Mouse (Mus musculus): ENCODE results near the gene Eng. TPM values are rescaled to one million over a fixed set of nuclear protein-coding genes. Genes with fewer than 3 reads are reported as not detected.

Eng gene
- polyA plus RNA-seq, 1 experiment from 2014 or later, result 59.5 TPM

DNA sequence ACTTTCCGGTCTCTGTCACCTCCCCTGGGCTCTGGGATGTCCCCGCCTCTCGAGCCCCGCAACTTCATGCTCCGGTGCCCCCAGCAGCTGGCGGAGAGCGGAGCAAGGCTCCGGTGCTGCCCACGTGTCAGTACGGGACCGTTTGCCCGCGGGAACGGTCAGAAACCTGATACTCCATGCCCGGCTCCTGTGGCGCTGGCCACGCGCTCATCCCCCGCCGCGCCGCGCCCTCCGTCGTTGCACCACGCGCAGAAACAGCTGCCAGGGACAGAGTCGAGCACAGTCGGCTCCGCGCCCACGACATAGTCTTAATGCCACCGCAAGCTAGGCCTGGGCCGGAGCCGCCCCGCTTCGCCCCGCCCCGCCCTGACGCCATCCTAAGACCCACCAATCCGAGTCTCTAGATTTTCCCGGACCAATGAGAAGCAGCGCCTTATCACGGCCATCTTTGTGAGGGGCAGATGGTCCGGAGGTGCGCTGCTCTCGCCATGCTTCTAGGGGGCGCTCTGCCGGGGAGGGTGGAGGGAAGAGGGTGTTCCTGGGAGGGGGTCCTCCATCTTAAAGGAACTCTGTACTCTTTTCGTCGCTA is 47.5 kb downstream of the Eng start:
- H3K4me3 ChIP-seq (ENCODE audit: low read depth, low read length), result peak overlapping the region; percentile 80
- H3K9me3 ChIP-seq (ENCODE audit: control insufficient read depth, low read length), result no peaks in the 10 kb centered on the region
- H3K4me1 ChIP-seq (replicated peaks; ENCODE audit: control insufficient read depth, insufficient read depth, low read length), result peaks cover 15% of the 10 kb centered on the region
- DNase-seq (ENCODE audit: low spot score) (peak; percentile 96), ATAC-seq (replicated peaks; ENCODE audit: low FRiP score, low TSS enrichment, low read depth) (peak; percentile 97)
- peak overlapping the region; percentile 70 for H3K4me2 ChIP-seq (ENCODE audit: low read length)
- under 1% methylated on average over 51 of the region's 51 CpGs for WGBS
- no peaks in the 10 kb centered on the region for H3K27me3 ChIP-seq (replicated peaks; ENCODE audit: control insufficient read depth, insufficient read depth, low read length)
- peak overlapping the region; percentile 81 for H3K9ac ChIP-seq (ENCODE audit: low read length)
- H3K36me3 ChIP-seq (ENCODE audit: control insufficient read depth, insufficient read depth, low read length), result no peaks in the 10 kb centered on the region; the same call in 1 of the 2 replicates
- H3K27ac ChIP-seq (ENCODE audit: low read depth), result peak overlapping the region; percentile 64

DNA sequence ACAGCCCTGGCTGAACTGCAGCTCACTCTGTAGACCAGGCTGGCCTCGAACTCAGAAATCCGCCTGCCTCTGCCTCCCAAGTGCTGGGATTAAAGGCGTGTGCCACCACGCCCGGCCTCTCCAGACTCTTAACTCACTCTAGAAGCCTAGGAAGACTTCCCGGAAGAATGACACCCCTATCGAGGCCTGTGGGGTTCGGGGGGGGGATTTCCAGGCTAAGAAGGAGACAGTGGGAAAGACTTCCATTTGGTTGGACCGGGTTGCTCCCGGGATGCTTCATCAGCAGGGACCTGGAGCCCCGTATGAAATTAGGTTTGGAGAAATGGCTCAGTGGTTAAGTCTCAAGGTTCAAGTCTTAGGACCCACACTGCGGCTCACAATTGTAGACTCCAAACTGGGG is 48.3 kb downstream of the Eng start:
- H3K9ac ChIP-seq (ENCODE audit: low read length), result no peak overlapping the region; the same call in 1 of the 2 replicates
- DNase-seq (ENCODE audit: low spot score), result no peak
- 86% methylated on average over 12 of the region's 12 CpGs for WGBS
- peaks cover 15% of the 10 kb centered on the region for H3K4me1 ChIP-seq (replicated peaks; ENCODE audit: control insufficient read depth, insufficient read depth, low read length)
- H3K4me3 ChIP-seq (ENCODE audit: low read depth, low read length), result peak overlapping the region; percentile 80; the same call in 1 of the 2 replicates
- no peak for ATAC-seq (replicated peaks; ENCODE audit: low FRiP score, low TSS enrichment, low read depth)
- no peaks in the 10 kb centered on the region for H3K27me3 ChIP-seq (replicated peaks; ENCODE audit: control insufficient read depth, insufficient read depth, low read length)
- no peaks in the 10 kb centered on the region; the same call in 1 of the 2 replicates for H3K36me3 ChIP-seq (ENCODE audit: control insufficient read depth, insufficient read depth, low read length)
- H3K27ac ChIP-seq (ENCODE audit: low read depth), result peak overlapping the region; percentile 64; the same call in 1 of the 2 replicates
- H3K9me3 ChIP-seq (ENCODE audit: control insufficient read depth, low read length), result no peaks in the 10 kb centered on the region
- peak overlapping the region; percentile 66 for H3K4me2 ChIP-seq (ENCODE audit: low read length)

- H3K9me3 ChIP-seq (ENCODE audit: control insufficient read depth, low read length), result no peaks in the 10 kb centered on the region
- no peak overlapping the region for H3K4me3 ChIP-seq (ENCODE audit: low read depth, low read length)
- H3K4me1 ChIP-seq (replicated peaks; ENCODE audit: control insufficient read depth, insufficient read depth, low read length), result 0 out of 2 replicates have a peak, but pooled peaks cover 2% of the 10 kb centered on the region
- H3K4me2 ChIP-seq (ENCODE audit: low read length), result no peak overlapping the region
- no peak overlapping the region for H3K27ac ChIP-seq (ENCODE audit: low read depth)
- ATAC-seq (replicated peaks; ENCODE audit: low FRiP score, low TSS enrichment, low read depth), result no peak
- peaks cover 18% of the 10 kb centered on the region for H3K36me3 ChIP-seq (ENCODE audit: control insufficient read depth, insufficient read depth, low read length)
- H3K27me3 ChIP-seq (replicated peaks; ENCODE audit: control insufficient read depth, insufficient read depth, low read length), result no peaks in the 10 kb centered on the region
- 80% methylated on average over 6 of the region's 6 CpGs for WGBS
- no peak for DNase-seq (ENCODE audit: low spot score)
- H3K9ac ChIP-seq (ENCODE audit: low read length), result no peak overlapping the region
These were observed 53.3 kb downstream of the Eng start for GRCm38 (mm10) chr2:32699680-32700079.

- H3K4me1 ChIP-seq (replicated peaks; ENCODE audit: control insufficient read depth, insufficient read depth, low read length), result 0 out of 2 replicates have a peak, but pooled peaks cover 2% of the 10 kb centered on the region
- H3K36me3 ChIP-seq (ENCODE audit: control insufficient read depth, insufficient read depth, low read length), result peaks cover 32% of the 10 kb centered on the region
- H3K27me3 ChIP-seq (replicated peaks; ENCODE audit: control insufficient read depth, insufficient read depth, low read length), result no peaks in the 10 kb centered on the region
- H3K9ac ChIP-seq (ENCODE audit: low read length), result no peak overlapping the region
- ATAC-seq (replicated peaks; ENCODE audit: low FRiP score, low TSS enrichment, low read depth) (no peak), DNase-seq (ENCODE audit: low spot score) (no peak)
- no peak overlapping the region for H3K27ac ChIP-seq (ENCODE audit: low read depth)
- H3K4me2 ChIP-seq (ENCODE audit: low read length), result no peak overlapping the region
- 81% methylated on average over 14 of the region's 14 CpGs for WGBS
- H3K9me3 ChIP-seq (ENCODE audit: control insufficient read depth, low read length), result no peaks in the 10 kb centered on the region
- H3K4me3 ChIP-seq (ENCODE audit: low read depth, low read length), result no peak overlapping the region
These were observed 54.8 kb downstream of the Eng start for GRCm38 (mm10) chr2:32700966-32701743.

DNA sequence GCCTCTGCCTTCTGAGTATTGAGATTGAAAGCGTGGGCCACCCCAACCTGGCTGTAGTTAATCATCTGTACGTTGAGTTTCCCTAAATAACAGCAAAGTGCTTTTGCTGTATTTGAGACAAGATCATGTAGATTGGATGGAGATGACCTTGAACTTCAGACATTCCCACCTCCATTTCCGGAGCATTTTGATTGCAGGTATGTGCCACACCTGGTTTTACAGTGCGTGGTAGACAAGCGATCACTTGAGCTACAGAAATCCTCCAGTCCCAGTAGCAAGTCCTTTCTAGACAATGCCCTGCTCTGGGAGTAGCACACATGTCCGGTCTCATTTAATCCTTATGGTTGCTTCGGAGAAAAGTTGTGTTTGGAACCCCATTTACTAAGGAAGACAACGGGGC is 56.7 kb downstream of the Eng start:
- peaks cover 51% of the 10 kb centered on the region for H3K36me3 ChIP-seq (ENCODE audit: control insufficient read depth, insufficient read depth, low read length)

DNA sequence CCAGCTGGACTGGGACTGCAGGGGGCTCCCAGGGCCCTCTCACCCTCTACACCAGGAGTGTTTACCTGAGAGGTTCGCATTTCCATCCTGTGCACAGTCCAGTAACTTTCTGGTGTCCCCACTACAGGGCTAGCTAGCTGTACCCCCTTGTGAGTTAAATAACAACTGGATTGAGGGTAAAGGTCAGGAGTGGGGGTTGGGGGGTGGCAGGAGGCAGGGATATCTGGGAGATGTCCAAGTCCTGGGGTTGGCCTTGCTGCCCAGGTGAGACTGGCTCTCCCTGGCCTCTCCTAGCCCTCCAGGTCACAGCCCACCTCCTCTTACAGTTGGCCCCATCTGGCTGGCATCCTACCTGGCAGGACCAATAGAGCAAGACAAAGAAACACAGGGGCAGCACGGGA is 57.6 kb downstream of the Eng start, which contains the start of gene Fpgs:
TSS of gene Fpgs (minus strand) at position 125 of the 401 bp plus-strand sequence.
- Histone ChIP-seq H3K27me3 (replicated peaks; ENCODE audit: control insufficient read depth, insufficient read depth, low read length) (no peaks in the 10 kb centered on the region), H3K9me3 (ENCODE audit: control insufficient read depth, low read length) (no peaks in the 10 kb centered on the region), H3K4me3 (ENCODE audit: low read depth, low read length) (no peak within 1 kb of the TSS), H3K27ac (ENCODE audit: low read depth) (no peak within 1 kb of the TSS), H3K36me3 (ENCODE audit: control insufficient read depth, insufficient read depth, low read length) (peaks cover 61% of the 10 kb centered on the region), H3K9ac (ENCODE audit: low read length) (no peak within 1 kb of the TSS), H3K4me2 (ENCODE audit: low read length) (no peak within 1 kb of the TSS), H3K4me1 (replicated peaks; ENCODE audit: control insufficient read depth, insufficient read depth, low read length) (no peaks in the 10 kb centered on the region)
- 83% methylated on average over 2 of the region's 2 CpGs for whole genome bisulfite sequencing
- ATAC-seq (replicated peaks; ENCODE audit: low FRiP score, low TSS enrichment, low read depth) (no peak), DNase-seq (ENCODE audit: low spot score) (no peak)

More for the DNA sequence above, 56.7 kb downstream of the Eng start:
- Histone ChIP-seq H3K27me3 (replicated peaks; ENCODE audit: control insufficient read depth, insufficient read depth, low read length) (no peaks in the 10 kb centered on the region), H3K9me3 (ENCODE audit: control insufficient read depth, low read length) (no peaks in the 10 kb centered on the region), H3K4me3 (ENCODE audit: low read depth, low read length) (no peak overlapping the region), H3K4me1 (replicated peaks; ENCODE audit: control insufficient read depth, insufficient read depth, low read length) (no peaks in the 10 kb centered on the region), H3K9ac (ENCODE audit: low read length) (no peak overlapping the region), H3K4me2 (ENCODE audit: low read length) (no peak overlapping the region), H3K27ac (ENCODE audit: low read depth) (no peak overlapping the region)
- DNase-seq (ENCODE audit: low spot score), result no peak
- ATAC-seq (replicated peaks; ENCODE audit: low FRiP score, low TSS enrichment, low read depth), result no peak
- 86% methylated on average over 8 of the region's 8 CpGs for WGBS

- H3K27me3 ChIP-seq (replicated peaks; ENCODE audit: control insufficient read depth, insufficient read depth, low read length), result no peaks in the 10 kb centered on the region
- 93% methylated on average over 7 of the region's 7 CpGs for WGBS
- H3K36me3 ChIP-seq (ENCODE audit: control insufficient read depth, insufficient read depth, low read length), result peaks cover 71% of the 10 kb centered on the region
- no peak overlapping the region for H3K4me3 ChIP-seq (ENCODE audit: low read depth, low read length)
- H3K27ac ChIP-seq (ENCODE audit: low read depth), result no peak overlapping the region
- no peak for DNase-seq (ENCODE audit: low spot score)
- no peaks in the 10 kb centered on the region for H3K4me1 ChIP-seq (replicated peaks; ENCODE audit: control insufficient read depth, insufficient read depth, low read length)
- H3K9me3 ChIP-seq (ENCODE audit: control insufficient read depth, low read length), result no peaks in the 10 kb centered on the region
- H3K4me2 ChIP-seq (ENCODE audit: low read length), result no peak overlapping the region
- ATAC-seq (replicated peaks; ENCODE audit: low FRiP score, low TSS enrichment, low read depth), result no peak
- no peak overlapping the region for H3K9ac ChIP-seq (ENCODE audit: low read length)
These were observed 58.6 kb downstream of the Eng start for GRCm38 (mm10) chr2:32705018-32705417.

GRCm38 (mm10) chr2:32706971-32707370 is 60.6 kb downstream of the Eng start:
- H3K9me3 ChIP-seq (ENCODE audit: control insufficient read depth, low read length), result no peaks in the 10 kb centered on the region
- H3K9ac ChIP-seq (ENCODE audit: low read length), result no peak overlapping the region
- DNase-seq (ENCODE audit: low spot score) (no peak), ATAC-seq (replicated peaks; ENCODE audit: low FRiP score, low TSS enrichment, low read depth) (no peak)
- 96% methylated on average over 6 of the region's 6 CpGs for whole genome bisulfite sequencing
- H3K4me1 ChIP-seq (replicated peaks; ENCODE audit: control insufficient read depth, insufficient read depth, low read length), result peaks cover 7% of the 10 kb centered on the region
- H3K27ac ChIP-seq (ENCODE audit: low read depth), result no peak overlapping the region
- no peak overlapping the region for H3K4me2 ChIP-seq (ENCODE audit: low read length)
- peaks cover 83% of the 10 kb centered on the region for H3K36me3 ChIP-seq (ENCODE audit: control insufficient read depth, insufficient read depth, low read length)
- no peaks in the 10 kb centered on the region for H3K27me3 ChIP-seq (replicated peaks; ENCODE audit: control insufficient read depth, insufficient read depth, low read length)
- H3K4me3 ChIP-seq (ENCODE audit: low read depth, low read length), result no peak overlapping the region

Measured in intestine, embryonic 14.5 days (tissue).